Mouse (Mus musculus): ENCODE results near the gene AI661453. TPM values are rescaled to one million over a fixed set of nuclear protein-coding genes. Genes with fewer than 3 reads are reported as not detected.

The AI661453 gene
- total RNA-seq, 2 experiments from 2014 or later: 1.8 to 2.6 TPM

Other genes starting within 250 kb of the AI661453 start
- 10 to 100 TPM; 50.8 to 52.0 TPM for gene Mrps10, start 67.7 kb upstream of the AI661453 start, total RNA-seq (2021)
- under 1 TPM; 0.70 to 0.78 TPM for gene Guca1b, start 51.2 kb upstream of the AI661453 start, total RNA-seq (2021)
- 1 to 10 TPM; 1.3 to 1.4 TPM for gene Guca1a, start 36.0 kb upstream of the AI661453 start, total RNA-seq (2021)
- gene 1700001C19Rik, start 761 bp downstream of the AI661453 start, total RNA-seq (2021): 1 to 10 TPM in 1 of 2 experiments, under 1 TPM in 1; 0.79 to 1.9 TPM
- 10 to 100 TPM; 15.4 to 19.1 TPM for gene Taf8, start 65.7 kb downstream of the AI661453 start, total RNA-seq (2021)
- 100 to 1,000 TPM; 178 to 185 TPM for gene Ccnd3, start 68.4 kb downstream of the AI661453 start, total RNA-seq (2021)
- gene Bysl, start 174.9 kb downstream of the AI661453 start, total RNA-seq (2021): 10 to 100 TPM; 14.1 to 16.6 TPM
- 10 to 100 TPM; 38.1 to 39.8 TPM for gene Med20, start 175.0 kb downstream of the AI661453 start, total RNA-seq (2021)
- 1 to 10 TPM; 2.8 to 5.5 TPM for gene Gm20517, start 175.0 kb downstream of the AI661453 start, total RNA-seq (2021)
- 1 to 10 TPM; 6.8 to 9.0 TPM for gene Usp49, start 194.1 kb downstream of the AI661453 start, total RNA-seq (2021)

Data from adrenal gland, postnatal 10 days (tissue).